Mouse (Mus musculus) fat pad, adult 2 months (tissue): ENCODE measurements around the gene Hsf4.
"Not testable (repeated sequence)": the region's sequence is repeated elsewhere in the genome, so short reads cannot be mapped to it uniquely, and the experiment has no call there.

Source experiments
- DNase-seq: peaks from one replicate; pipeline ENCODE4 v3.0.0-alpha.2; 2011; ENCODE audit warnings: low read depth, low spot score; ENCODE audit errors: extremely low read depth

Gene Hsf4

DNA sequence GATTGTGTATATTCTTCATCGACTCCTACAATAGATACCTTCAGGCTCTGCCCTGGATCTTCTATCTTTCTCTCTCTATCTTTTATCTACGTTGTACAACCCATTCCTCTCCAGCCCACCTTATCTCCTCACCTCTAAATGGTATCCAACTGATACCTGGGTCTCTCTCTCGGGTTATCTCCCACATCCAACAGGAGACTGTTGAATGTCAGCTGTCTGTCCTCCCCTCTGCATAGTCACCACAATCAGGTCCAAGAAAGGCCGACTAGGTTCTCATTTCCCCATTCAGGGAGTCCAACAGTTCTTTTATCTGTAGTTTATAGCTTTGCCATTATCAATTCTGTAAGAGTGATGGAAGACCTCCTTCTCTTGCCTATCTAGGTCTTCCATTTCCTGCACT is 12.6 kb downstream of the Hsf4 start:
- no peak for DNase-seq

DNA sequence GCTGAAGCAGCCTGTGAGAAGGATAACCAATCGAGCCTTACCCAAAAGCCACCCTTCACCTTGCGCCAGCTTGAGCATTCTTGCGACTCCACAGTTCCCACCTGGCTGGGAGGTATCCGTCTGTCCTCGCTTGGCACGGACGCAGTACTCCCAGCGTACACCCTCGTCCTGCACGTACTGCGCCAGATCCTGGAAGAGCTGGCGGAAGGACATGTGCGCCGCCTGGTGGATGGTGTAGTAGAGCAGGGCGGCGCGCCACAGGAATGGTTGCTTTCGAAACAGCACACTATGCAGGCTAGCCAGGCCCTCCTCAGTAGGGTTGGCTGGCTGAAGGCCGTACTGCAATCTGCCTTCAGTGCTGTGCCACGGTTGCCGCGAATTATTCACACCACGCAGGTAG is 13.5 kb downstream of the Hsf4 start:
- no peak for DNase-seq

DNA sequence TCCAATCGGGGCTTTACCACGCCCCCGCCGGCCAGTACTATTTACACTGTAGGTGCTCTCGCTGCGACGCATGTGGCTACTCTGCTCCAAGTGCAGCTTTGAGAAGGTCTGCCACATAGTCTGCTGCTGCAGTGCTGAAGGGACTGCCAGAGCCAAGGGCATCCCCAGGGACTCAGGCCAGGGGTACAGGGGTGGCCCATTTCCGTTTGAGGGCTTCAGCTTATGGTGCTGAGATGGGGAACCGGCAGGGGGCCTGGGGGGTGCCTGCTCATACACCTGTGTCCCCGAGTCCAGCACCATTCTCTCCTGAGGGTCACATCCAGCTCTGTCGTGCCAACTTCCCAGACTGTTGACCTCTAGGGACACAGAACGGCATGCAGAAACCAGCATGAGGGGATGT is 15.9 kb downstream of the Hsf4 start:
- no peak for DNase-seq

DNA sequence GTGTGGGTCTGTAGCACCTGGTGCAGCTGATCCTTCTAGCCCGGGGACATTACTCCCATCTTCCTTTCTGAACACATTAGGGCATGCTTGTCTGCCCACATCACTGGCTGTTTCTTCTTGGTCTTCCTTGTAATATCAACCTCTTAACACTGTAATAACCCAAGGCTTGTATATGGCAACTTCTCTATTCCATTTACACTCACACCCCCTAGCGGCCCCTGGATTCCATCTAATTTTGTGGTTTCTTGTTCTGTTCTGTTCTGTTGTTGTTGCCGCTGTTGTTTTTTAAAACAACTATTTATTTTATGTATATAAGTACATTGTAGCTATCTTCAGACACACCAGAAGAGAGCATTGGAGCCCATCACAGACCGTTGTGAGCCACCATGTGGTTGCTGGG is 17.3 kb downstream of the Hsf4 start:
- DNase-seq = no peak

DNA sequence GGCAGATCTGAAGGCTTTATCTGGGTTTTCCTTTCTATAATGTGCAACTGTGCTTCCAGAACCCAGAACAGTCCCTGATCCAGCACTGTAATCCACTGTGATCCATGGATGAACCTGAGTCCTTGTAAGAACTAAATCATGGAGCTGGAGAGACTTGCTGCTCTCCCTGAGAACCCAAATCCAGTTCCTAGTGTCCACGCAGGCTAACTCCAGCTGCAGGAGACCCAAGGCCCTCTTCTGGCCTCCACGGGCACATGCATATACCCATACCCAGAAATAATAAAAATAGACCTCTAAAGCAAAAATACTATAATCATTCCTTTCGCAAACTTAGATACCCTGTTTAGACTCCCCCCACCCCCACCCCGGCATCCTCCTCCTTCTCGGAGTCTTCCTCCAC is 18.6 kb downstream of the Hsf4 start:
- DNase-seq = no peak

DNA sequence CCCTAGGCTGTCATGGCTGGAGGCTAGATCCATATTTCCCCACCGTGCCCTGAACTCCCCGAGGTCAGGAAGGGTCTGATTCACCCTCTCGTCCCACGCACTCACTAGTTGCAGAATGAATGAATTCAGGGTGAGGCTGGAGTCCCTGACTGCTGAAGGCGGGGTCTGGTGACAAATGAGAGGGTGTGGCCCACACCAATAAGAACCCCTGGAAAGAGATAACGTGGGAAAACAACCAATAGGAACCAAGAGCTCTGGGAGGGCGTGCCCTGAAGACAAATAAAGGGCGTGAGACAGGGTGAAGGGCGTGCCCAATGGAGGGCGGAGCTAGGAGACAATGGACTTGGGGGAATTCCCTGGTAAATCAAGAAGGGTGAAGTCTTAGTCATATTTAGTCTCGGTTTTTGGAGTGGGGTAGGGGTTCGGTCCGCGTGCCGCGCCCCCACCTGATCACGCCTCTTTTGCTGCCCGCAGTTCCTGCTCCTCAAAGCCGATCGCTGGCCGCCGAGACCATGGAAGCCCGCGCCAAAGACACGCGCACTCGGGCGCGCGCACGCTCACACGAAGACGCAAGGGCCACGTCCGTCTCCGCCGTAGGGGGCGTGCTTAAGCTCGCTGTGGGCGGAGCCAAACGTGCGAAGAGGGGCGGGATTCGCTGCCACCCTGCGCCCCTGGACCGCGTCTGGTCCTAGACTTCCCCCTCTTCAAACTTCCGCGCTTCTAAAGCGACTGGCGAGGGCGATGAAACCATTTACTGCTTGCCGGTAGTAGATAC is 19.5 kb downstream of the Hsf4 start:
- peak; percentile 84 for DNase-seq

DNA sequence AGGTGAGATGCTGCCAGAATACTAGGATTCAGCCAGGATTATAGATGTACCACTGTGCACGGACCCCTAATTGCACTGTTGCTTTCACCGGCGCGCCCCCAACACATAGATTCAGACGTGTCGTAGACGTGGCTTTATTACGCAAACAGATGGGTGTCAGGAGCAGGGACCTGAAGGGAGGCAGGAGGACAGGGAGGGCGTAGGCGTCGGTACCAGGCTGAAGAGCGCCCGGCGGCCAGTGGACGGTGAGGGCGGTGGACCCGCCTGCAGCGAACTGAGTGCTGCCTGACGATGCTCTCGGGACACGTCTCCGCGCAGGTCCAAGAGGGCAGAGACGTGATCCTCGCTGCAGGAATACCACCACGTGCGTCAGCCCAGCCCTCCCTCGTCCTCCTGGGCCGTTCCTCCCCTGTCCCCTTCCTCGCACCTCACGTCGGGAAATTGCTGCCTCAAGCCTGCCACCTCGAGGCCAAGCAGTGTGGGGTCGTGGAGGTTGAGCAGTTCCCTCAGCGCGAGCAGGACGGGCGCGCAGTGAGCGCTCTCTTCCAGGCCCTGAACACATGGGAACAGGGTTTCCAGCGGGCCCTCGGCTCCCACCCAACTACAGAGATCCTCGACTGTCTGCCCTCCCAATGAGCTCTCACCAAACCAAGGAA is 20.3 kb downstream of the Hsf4 start, which contains the start of gene 4931428F04Rik:
Gene 4931428F04Rik, minus strand, starts transcription at position 60 of the 656 bp plus-strand sequence.
- DNase-seq = no peak

DNA sequence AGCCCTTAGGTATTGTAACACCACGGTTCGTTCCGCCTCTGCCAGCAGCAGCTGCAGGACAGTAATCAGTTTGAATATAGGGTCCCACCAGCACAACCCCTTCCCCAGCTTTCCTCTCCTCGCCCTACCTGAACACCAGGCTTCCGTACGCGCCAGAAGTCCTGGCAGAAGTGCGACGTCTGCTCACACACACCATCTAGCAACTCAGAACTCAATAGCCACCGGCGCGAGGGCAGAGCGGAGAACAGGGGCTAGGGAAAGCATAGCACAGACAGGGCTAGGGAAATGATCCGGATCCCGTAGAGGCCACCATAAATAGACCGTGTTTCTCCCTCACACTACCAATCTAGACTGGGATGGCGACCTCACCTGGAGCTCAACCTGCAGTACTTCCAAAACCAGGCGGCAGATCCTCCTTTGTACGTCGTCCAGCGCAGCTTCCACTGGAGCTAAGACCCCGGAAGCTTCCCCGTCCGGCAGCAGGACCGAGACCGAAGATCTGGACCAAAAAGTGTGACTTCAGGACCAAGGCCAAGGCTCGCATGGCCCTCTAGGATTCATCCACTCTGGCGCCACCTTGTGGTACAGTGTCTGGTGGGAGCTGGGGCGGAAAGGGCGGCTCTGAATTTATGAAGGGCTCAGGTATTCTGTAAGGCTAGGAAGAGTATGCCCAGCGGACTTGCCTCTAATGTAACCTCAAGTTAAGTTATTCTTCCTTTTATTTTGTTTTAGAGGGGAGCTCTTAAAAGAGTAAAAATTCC is 21.1 kb downstream of the Hsf4 start:
- DNase-seq = no peak

DNA sequence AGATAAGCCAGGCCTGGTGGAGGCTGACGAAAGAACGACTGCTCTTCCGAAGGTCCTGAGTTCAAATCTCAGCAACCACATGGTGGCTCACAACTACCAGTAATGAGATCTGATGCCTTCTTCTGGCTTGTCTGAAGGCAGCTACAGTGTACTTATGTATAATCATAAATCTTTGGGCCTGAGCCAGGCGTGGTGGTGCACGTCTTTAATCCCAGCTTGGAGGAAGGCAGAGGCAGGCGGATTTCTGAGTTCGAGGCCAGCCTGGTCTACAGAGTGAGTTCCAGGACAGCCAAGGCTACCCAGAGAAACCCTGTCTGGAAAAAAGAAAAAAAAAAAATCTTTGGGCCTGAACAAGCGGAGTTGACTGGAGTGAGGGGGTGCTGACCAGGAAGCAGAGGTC is 21.8 kb downstream of the Hsf4 start:
- DNase-seq = not testable (repeated sequence)

DNA sequence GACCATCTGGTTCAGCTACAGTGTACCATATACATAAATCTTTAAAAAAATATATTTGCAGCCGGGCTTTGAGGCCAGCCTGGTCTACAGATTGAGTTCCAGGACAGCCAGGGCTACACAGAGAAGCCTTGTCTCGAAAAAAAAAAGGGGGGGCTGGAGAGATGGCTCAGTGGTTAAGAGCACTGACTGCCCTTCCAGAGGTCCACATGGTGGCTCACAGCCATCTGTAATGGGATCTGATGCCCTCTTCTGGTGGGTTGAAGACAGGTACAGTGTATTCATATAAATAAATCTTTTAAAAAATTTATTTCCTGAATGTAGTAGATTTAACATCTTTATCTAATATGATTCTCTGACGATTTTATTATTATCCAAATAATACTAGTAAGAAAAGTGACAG is 22.2 kb downstream of the Hsf4 start:
- DNase-seq = not testable (repeated sequence)

DNA sequence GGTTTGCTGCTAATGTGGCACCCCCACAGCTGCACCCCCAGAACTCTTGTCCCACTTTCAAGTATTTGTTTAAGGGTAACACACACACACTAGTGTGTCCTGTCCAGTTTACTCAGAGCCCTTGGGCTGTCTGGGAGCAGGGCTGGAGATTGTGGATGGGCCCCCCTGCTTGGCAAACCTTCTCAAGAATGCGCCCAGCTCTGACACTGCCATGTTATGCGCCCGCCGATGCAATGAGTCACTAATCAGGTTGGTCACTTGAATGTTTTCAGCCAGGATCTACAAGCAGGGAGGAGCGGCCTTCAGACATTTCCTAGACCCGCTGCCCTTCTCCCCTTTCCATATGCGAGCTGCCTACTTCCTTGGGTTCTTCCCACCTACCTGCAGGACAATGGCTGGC is 22.9 kb downstream of the Hsf4 start:
- DNase-seq = no peak

DNA sequence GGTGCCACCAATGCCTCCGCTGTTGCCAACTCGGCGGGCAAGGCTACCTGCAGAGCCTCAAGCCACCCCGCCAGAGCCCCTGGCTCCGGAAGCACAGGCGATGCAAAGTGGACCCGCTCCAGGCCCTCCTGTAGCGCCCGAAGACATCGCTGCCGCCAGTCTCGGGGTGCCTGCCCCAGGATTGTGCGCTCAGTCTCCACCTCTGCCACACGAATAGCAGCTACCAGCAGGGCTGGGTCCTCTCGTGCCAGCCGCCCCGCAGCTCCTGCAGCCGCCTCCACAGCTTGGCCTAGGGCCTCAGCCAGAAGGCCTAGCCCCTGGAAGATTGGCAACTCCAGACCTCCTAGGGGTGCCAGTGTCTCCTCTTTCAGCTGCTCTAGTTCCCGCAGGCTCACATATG is 23.8 kb downstream of the Hsf4 start:
- DNase-seq = no peak

DNA sequence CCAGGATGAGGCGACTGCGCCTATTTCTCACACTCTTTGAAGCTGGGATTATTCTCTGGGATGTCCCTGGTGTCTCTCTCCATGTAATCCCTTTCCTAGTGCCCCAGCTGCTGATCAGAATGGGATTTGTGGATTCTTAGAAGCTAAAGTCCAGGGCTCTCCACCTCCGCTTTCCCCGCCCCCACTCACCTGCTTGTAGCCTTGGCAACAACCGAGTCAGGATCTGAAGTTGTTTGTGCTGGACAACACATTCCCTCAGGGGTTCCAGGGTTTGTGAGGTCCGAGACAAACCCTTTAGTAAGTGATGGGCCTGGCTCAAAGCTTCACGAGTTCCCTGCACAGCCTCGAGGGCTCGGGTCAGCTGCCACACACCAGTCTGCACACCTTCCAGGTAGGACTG is 25.2 kb downstream of the Hsf4 start:
- no peak for DNase-seq

DNA sequence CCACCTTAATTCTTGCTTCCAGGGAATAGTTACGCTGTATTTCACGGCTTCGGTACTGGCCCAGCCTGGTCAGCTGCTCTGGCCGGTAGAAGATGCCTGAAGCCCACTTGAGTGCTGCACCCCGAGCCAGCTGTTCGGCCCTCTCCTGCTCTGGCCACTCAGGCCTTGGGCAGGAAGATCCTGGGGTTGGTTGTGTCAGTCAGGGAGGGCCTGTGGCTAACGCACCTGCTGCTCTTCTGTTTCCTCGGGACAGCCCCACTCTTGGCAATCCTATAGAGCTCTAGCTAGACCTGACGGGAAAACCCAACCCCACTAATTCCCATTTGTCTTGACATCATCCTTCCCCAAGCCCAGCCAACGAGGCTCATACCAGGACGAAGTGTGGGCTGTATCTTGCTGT is 25.7 kb downstream of the Hsf4 start:
- DNase-seq = no peak

DNA sequence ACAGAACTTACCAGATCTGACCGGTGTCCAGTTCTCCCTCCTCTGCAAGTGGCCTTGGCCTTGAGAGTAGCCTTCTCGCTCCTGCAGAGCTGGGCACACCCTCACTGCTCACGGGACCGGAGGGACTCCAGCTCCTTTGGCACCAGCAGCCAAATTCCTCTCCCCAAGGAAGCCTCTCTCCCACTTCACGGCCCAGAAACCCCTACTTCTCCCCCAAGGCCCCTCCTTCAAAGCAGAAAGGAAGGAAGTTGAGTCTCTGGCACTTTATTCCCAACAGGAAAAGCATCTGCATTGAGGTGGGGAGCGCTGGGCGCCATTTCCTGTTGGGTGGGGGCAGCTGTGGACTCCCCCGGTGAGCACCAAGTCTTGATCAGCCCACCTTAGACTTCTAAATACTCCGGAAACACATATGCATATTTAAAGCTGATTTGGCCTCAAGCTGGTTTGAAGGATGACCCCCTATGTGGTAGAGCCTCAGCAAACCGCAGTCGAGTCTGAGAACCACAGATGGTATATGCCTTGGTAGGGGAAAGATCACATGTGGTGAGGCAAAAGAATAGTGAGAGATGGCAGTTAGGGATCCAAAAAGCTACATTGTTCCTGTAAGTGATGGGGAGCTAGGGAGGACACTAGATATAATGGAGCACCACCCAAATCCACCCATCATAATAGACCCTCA is 26.4 kb downstream of the Hsf4 start, which contains the start of gene Exoc3l:
Gene Exoc3l, minus strand, starts transcription at position 207 of the 679 bp plus-strand sequence.
- no peak for DNase-seq

DNA sequence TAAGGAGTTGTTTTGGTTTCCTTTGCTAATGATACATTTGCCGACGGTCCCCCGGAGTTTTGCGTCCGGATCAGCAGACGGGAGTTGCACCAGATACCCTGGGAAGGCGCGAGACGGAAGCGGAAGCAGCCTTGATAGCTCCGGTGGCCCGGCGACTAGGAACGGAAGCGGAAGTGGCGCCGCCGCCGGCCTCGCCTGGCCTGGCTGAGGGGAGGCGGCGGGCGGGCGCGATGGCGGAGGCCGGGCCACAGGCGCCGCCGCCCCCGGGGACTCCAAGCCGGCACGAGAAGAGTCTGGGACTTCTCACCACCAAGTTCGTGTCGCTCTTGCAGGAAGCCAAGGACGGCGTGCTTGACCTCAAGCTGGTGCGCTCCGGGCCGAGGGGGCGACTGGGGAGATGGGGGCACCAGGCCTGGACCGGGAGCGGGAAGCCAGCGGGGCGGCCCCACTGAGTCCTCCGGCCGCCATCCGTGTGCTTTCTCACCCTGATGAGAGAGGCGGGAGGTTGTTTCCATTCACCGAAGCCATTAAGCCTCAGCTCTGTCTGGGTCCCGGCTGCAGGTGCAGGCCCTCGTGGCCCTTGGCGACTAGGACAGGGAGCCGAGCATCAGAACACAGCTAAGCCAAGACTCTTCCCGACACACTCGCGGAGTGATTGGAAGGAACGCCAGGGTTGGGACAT is 28.1 kb downstream of the Hsf4 start, which contains the start of gene E2f4:
Gene E2f4, plus strand, starts transcription at position 153 of the 682 bp plus-strand sequence.
- no peak for DNase-seq

DNA sequence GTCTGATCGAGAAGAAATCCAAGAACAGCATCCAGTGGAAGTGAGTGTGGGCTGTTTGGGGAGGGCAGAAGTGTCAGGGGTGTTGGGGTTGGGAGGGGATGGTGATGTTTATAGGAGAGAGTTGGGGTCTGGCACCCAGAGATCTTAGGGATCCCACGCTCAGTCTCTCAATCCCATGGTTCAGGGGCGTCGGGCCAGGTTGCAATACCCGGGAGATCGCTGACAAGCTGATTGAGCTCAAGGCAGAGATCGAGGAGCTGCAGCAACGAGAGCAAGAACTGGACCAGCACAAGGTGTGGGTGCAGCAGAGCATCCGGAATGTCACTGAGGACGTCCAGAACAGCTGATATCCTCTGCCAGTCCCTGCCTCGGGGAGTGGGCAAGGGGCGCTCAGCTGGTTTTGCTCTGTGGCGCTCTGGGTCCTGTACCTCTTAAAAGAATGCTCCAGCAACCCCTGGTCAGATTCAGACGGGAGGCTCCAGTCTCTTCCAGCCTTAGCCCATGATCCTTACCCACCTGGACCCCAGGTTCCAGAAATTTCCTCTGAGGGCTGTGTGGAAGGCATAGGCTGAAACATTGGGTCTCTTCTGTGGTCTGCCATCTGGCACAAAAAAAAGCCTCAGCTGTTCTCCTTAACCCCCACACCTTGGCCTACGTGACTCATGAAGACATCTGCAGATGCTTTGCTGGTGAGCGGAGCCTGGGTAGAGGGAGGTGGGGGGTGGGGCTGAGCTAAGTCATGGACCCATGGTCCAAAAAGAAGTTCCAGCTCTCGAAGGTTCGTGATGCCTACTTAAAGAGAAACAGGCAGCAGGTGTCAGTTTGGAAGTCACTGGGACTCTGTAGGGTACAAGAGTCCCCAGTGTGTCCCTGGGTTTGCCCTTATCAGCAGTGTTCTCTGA is 29.0 kb downstream of the Hsf4 start:
- no peak for DNase-seq

DNA sequence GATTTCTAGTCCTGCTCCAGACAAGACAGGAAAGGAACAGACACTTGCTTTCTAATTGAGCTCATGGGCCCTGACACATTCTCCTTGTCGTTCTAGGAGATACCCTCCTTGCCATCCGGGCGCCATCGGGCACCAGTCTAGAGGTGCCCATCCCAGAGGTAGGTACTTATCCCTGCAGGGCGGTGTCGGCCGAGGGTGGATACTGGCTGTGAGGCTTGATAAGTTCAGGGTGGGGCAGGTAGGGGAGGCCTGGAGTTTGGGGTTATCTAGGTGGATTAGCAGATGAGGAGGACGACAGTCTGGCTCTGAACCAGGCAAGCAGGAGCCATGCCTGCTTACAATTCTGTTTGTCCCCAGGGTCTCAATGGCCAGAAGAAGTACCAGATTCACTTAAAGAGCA is 30.4 kb downstream of the Hsf4 start:
- no peak for DNase-seq

DNA sequence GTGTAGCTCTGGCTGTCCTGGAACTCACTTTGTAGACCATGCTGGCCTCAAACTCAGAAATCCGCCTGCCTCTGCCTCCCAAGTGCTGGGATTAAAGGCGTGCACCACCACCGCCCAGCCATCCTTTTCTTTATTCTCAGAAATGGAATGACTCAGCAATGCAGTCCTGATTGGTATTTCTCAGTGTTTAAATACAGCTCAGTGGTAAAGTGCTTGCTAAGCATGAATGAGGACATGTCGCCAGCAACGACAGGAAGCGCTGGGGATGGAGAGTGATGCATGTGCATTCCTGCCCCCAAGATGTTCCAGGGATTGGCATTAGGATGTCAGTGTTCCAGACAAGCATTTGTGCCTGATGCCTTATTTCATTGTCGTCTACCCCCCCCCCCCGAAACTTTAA is 33.8 kb downstream of the Hsf4 start:
- DNase-seq = no peak

DNA sequence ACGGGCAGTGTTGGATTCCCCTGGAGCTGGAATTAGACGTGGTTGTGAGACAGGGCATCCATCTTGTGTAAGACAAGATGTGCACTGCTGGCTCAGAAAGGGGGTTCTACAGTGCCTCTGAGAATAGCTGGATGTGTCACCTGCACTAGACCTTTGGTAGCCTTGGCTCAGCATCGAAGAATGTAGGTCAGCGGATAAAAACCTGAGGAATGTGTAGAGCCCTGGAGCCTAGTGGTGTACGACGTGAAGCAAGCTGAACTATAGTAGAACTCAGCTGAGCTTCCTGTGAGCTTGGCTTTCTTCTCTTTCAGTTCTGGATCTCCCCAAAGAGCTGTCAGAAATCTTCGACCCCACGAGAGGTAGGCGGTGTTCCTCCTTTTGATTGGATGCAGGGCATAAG is 34.3 kb downstream of the Hsf4 start:
- DNase-seq = no peak
